Mouse (Mus musculus) C2C12 (cell line): ENCODE results near the gene Spdl1.

ENCODE experiments used
- CEBPB ChIP-seq: IDR thresholded peaks from one replicate; pipeline ENCODE4 v1.6.1; 2011; ENCODE audit warnings: low read depth, mild to moderate bottlenecking, control low read depth, moderate library complexity
- CTCF ChIP-seq: IDR thresholded peaks from one replicate; pipeline ENCODE4 v1.5.1; 2011; ENCODE audit not compliant: control insufficient read depth, insufficient read depth, insufficient read length
- MAX ChIP-seq: IDR thresholded peaks from one replicate; pipeline ENCODE4 v1.6.1; 2011; ENCODE audit warnings: mild to moderate bottlenecking, control low read depth
- MYOD1 ChIP-seq: IDR thresholded peaks from one replicate; pipeline ENCODE4 v1.6.1; 2011; ENCODE audit warnings: low read depth; ENCODE audit not compliant: control insufficient read depth, insufficient read length
- MYOG ChIP-seq: IDR thresholded peaks from one replicate; pipeline ENCODE4 v1.6.1; 2011; ENCODE audit not compliant: control insufficient read depth, insufficient read length; ENCODE audit errors: extremely low read depth
- USF1 ChIP-seq: IDR thresholded peaks from one replicate; pipeline ENCODE4 v1.6.1; 2011; ENCODE audit warnings: low read depth, mild to moderate bottlenecking, control low read depth, moderate library complexity

DNA sequence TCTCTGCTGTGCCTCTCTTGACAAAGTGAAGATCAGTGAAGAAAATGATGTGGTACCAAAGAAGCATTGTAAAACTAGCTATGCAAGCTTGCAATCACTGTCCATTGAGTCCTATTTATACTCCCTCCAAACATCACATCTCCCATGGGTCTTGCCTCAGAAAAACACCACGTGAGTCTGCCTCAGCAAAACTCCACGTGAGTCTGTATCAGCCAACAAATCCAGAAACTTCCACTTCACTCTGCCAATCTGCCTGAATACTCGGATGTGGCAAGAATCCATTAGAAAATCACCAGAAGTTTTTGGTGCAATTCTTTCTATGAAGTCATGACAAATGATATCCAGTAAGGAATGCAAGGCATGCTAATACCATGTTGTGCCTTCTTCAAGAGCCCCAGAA lies 38.0 kb upstream of the Spdl1 start:
- TF ChIP-seq CTCF (no peak), CEBPB (no peak), USF1 (no peak), MYOG (no peak), MYOD1 (no peak), MAX (no peak)
